Mouse (Mus musculus): ENCODE measurements around the gene Gm21149.
"Not testable (repeated sequence)": the region's sequence is repeated elsewhere in the genome, so short reads cannot be mapped to it uniquely, and the experiment has no call there.

GRCm38 (mm10) chr5:15512236-15512635, 35.9 kb upstream of the Gm21149 start:
- TF ChIP-seq GATA1 (IDR thresholded peaks at IDR 0.05; ENCODE audit: borderline replicate concordance, low read length); GATA2 (IDR thresholded peaks at IDR 0.05; ENCODE audit: borderline replicate concordance, low read depth, low read length); CTCF (IDR thresholded peaks at IDR 0.05; ENCODE audit: low read depth, low read length): not testable (repeated sequence)
